ENCODE assay signal across 30 mouse cellular contexts in the genomic region with DNA sequence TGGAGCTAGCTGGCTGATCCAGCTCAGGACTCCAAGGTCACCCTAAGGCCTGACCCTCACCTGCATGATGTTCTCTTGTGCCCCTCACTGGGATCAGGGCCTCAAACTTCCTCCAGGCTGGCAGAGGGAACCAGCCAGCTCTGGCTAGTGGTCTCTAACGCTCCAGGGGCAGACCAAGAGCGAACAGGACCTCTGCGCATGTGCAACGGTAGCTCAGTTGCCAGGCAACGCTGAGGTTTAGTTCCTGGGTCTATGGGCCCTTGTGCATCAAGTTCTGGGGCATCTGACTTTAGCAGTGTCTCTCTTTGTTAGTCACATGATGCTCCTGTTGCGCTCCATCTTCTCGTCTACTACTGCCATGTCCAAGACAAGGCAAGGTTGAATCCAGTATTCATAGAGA. TPM values are rescaled to one million over a fixed set of nuclear protein-coding genes. Genes with fewer than 3 reads are reported as not detected.
DNase-seq lines count a peak whose midpoint lies in the region; TF ChIP-seq lines count a peak whose summit lies in the region.
"Had no signal": no experiment of that assay in that cellular context is flagged by ENCODE, and none has a peak within 500 bp of the region (broad histone marks: within the 10 kb centered on the region; RNA-seq: fewer than 3 reads in every experiment).

Gene Pdcl2, minus strand, starts transcription at position 204 of the 400 bp plus-strand sequence.

- peak; percentile 95 for DNase-seq in R1 (ENCODE audit: low read depth, low spot score)
- peak; percentile 66 for DNase-seq in testis, postnatal 14 days (ENCODE audit: low spot score)
- DNase-seq in lung, adult 18-20 months: no peak
- DNase-seq in right cerebral cortex, postnatal 36 days (ENCODE audit: low spot score in 2 of 2): no peak
- DNase-seq: adrenal gland, postnatal 10 days; adrenal gland, postnatal 36 days; cerebellum, adult 18-20 months; cerebellum, adult 9-10 months; cerebellum, postnatal 14 days; gastrocnemius, adult 2 months; gastrocnemius, postnatal 14 days; heart, adult 18-20 months; heart, postnatal 14 days; heart, postnatal 4 days had no signal

- H3K9me3 ChIP-seq in E14TG2a.4 (ENCODE audit: low read length) (peaks cover 4% of the 10 kb centered on the region; the same call in 1 of the 2 replicates), ES-Bruce4 (replicated peaks; ENCODE audit: control insufficient read depth, insufficient read depth, low read length, poor library complexity, severe bottlenecking) (no peaks in the 10 kb centered on the region)
- H3K9me3 ChIP-seq: forebrain, embryonic 10.5 days; forebrain, embryonic 13.5 days; G1E; heart, embryonic 13.5 days had no signal

- no peak for TF ChIP-seq EP300 in ES-Bruce4 (IDR thresholded peaks at IDR 0.05; ENCODE audit: insufficient read depth, low read depth, low read length)

- peaks cover 26% of the 10 kb centered on the region for H3K4me1 ChIP-seq in E14TG2a.4 (replicated peaks; ENCODE audit: low read depth, low read length)
- peaks cover 2% of the 10 kb centered on the region for H3K4me1 ChIP-seq in ES-Bruce4 (ENCODE audit: control insufficient read depth, insufficient read depth, low read length)
- H3K4me1 ChIP-seq: forebrain, embryonic 13.5 days; heart, embryonic 13.5 days had no signal

- H3K4me3 ChIP-seq in E14TG2a.4 (replicated peaks; ENCODE audit: low read length): peak within 1 kb of the TSS; percentile 71
- peak within 1 kb of the TSS; percentile 7; the same call in 1 of the 2 replicates for H3K4me3 ChIP-seq in ES-Bruce4 (ENCODE audit: low read depth, low read length)
- H3K4me3 ChIP-seq: forebrain, embryonic 10.5 days; forebrain, embryonic 13.5 days; gastrocnemius, adult 2 months; heart, embryonic 13.5 days had no signal

- H3K27me3 ChIP-seq in E14TG2a.4 (ENCODE audit: insufficient read depth, low read length) (no peaks in the 10 kb centered on the region), ES-Bruce4 (ENCODE audit: control insufficient read depth, insufficient read depth, low read length, poor library complexity, severe bottlenecking) (no peaks in the 10 kb centered on the region)
- H3K27me3 ChIP-seq: forebrain, embryonic 13.5 days; heart, embryonic 13.5 days had no signal

- H3K36me3 ChIP-seq in E14TG2a.4 (ENCODE audit: insufficient read depth, low read length) (no peaks in the 10 kb centered on the region), ES-Bruce4 (ENCODE audit: control insufficient read depth, insufficient read depth, low read length, poor library complexity, severe bottlenecking) (no peaks in the 10 kb centered on the region)
- H3K36me3 ChIP-seq: forebrain, embryonic 10.5 days; G1E; heart, embryonic 13.5 days had no signal

- no peak within 1 kb of the TSS for H3K27ac ChIP-seq in ES-Bruce4 (ENCODE audit: insufficient read depth, low read length)
- H3K27ac ChIP-seq: forebrain, embryonic 10.5 days; forebrain, embryonic 13.5 days; gastrocnemius, adult 2 months; heart, embryonic 13.5 days; hindbrain, embryonic 14.5 days; hindbrain, postnatal 0 days had no signal

- no peak for TF ChIP-seq POLR2A in ES-Bruce4 (IDR thresholded peaks at IDR 0.05; ENCODE audit: insufficient read depth, low read length)

- H3K9ac ChIP-seq in ES-Bruce4 (ENCODE audit: low read depth, poor library complexity, severe bottlenecking): no peak within 1 kb of the TSS
- H3K9ac ChIP-seq: forebrain, embryonic 13.5 days; heart, embryonic 13.5 days; hindbrain, embryonic 14.5 days had no signal

- TF ChIP-seq CTCF in E14TG2a.4 (conservative IDR thresholded peaks at IDR 0.05; ENCODE audit: low read length): no peak
- TF ChIP-seq CTCF in ES-Bruce4 (IDR thresholded peaks at IDR 0.05; ENCODE audit: low read depth, low read length): no peak

RNA-seq across cellular contexts. Expression of gene Pdcl2, which starts in this region (rescaled TPM):
- 1.2 and 1.3 TPM in 2 replicates for polyA plus RNA-seq in ES-Bruce4 (2011; ENCODE audit: insufficient read depth, insufficient read length, low read depth, missing spikeins)
- polyA plus RNA-seq: embryonic facial prominence, embryonic 11.5 days; embryonic facial prominence, embryonic 14.5 days; forebrain, embryonic 10.5 days; forebrain, embryonic 13.5 days; forebrain, embryonic 16.5 days; G1E; heart, embryonic 13.5 days; heart, embryonic 16.5 days; hindbrain, embryonic 11.5 days; hindbrain, embryonic 14.5 days; hindbrain, postnatal 0 days; inflammation-experienced regulatory T-cells, adult 6 months; intestine, embryonic 16.5 days; Patski had no signal

Comparison
In these comparisons a context has a peak if more than half of its experiments do, and no peak if none do; other contexts are left out.
1. DNase-seq: peak in R1 (single experiment) and testis, postnatal 14 days (single experiment); none in lung, adult 18-20 months (0 of 2) and right cerebral cortex, postnatal 36 days (0 of 2).